Mouse (Mus musculus) myocyte (in vitro differentiated cells): Measurements from ENCODE around the gene Dpagt1.

Experiments used
- CEBPB ChIP-seq: IDR thresholded peaks from 2 replicates; pipeline ENCODE4 v1.6.1; 2011; ENCODE audit warnings: mild to moderate bottlenecking, moderate library complexity; ENCODE audit not compliant: poor library complexity, insufficient read depth, severe bottlenecking
- E2F4 ChIP-seq: IDR thresholded peaks from one replicate; pipeline ENCODE4 v1.6.1; 2011; ENCODE audit warnings: mild to moderate bottlenecking, control low read depth, moderate library complexity; ENCODE audit not compliant: insufficient read depth
- MAX ChIP-seq: IDR thresholded peaks from one replicate; pipeline ENCODE4 v1.6.1; 2011; ENCODE audit warnings: low read depth, mild to moderate bottlenecking, control low read depth
- MYOD1 ChIP-seq, 3 experiments: IDR thresholded peaks; one replicate each; pipeline ENCODE4 v1.6.1; 2011; ENCODE audit warnings: control low read depth in 2 of 3, low read depth in 2 of 3, mild to moderate bottlenecking in 2 of 3, moderate library complexity in 1 of 3; ENCODE audit not compliant: insufficient read length in 2 of 3, control insufficient read depth in 1 of 3
- MYOG ChIP-seq, 3 experiments: IDR thresholded peaks; one replicate each; pipeline ENCODE4 v1.6.1; 2011; ENCODE audit warnings: control low read depth in 2 of 3, low read depth in 2 of 3, mild to moderate bottlenecking in 2 of 3; ENCODE audit not compliant: insufficient read length in 2 of 3, control insufficient read depth in 1 of 3, insufficient read depth in 1 of 3
- POLR2A ChIP-seq: IDR thresholded peaks from one replicate; pipeline ENCODE4 v1.6.1; 2011; ENCODE audit warnings: low read depth, mild to moderate bottlenecking, control low read depth, moderate library complexity; ENCODE audit not compliant: insufficient read length
- POLR2AphosphoS2 ChIP-seq: IDR thresholded peaks from one replicate; pipeline ENCODE4 v1.6.1; 2011; ENCODE audit warnings: low read depth, control low read depth; ENCODE audit not compliant: insufficient read length
- REST ChIP-seq: IDR thresholded peaks from one replicate; pipeline ENCODE4 v1.6.1; 2011; ENCODE audit warnings: mild to moderate bottlenecking, control low read depth, moderate library complexity; ENCODE audit not compliant: insufficient read depth, insufficient read length
- SRF ChIP-seq: IDR thresholded peaks from one replicate; pipeline ENCODE4 v1.6.1; 2011; ENCODE audit warnings: low read depth; ENCODE audit not compliant: control insufficient read depth, insufficient read length
- TCF12 ChIP-seq: IDR thresholded peaks from one replicate; pipeline ENCODE4 v1.6.1; 2011; ENCODE audit warnings: mild to moderate bottlenecking, control low read depth; ENCODE audit not compliant: poor library complexity, insufficient read depth, severe bottlenecking
- TCF3 ChIP-seq: IDR thresholded peaks from one replicate; pipeline ENCODE4 v1.6.1; 2011; ENCODE audit warnings: low read depth, control low read depth; ENCODE audit not compliant: insufficient read length
- USF1 ChIP-seq: IDR thresholded peaks from one replicate; pipeline ENCODE4 v1.6.1; 2011; ENCODE audit warnings: low read depth, mild to moderate bottlenecking, control low read depth, moderate library complexity

GRCm38 (mm10) chr9:44336093-44336406, 10.2 kb downstream of the Dpagt1 start:
- TF ChIP-seq E2F4 (no peak), CEBPB (no peak), MAX (no peak), TCF12 (no peak), POLR2A (no peak), MYOG (IDR thresholded peaks at IDR 0.05; ENCODE audit: control insufficient read depth in 1 of 3, insufficient read depth in 1 of 3, insufficient read length in 2 of 3, low read depth in 2 of 3) (no peak), POLR2AphosphoS2 (no peak), USF1 (no peak), REST (no peak), MYOD1 (IDR thresholded peaks at IDR 0.05; ENCODE audit: control insufficient read depth in 1 of 3, insufficient read length in 2 of 3, low read depth in 2 of 3) (no peak), SRF (no peak), TCF3 (no peak)
